Mouse (Mus musculus): ENCODE results near the gene Paics. TPM values are rescaled to one million over a fixed set of nuclear protein-coding genes. Genes with fewer than 3 reads are reported as not detected.
A peak's percentile ranks its signal among the peaks of the same experiment; 100 is the strongest.

The Paics gene
- polyA plus RNA-seq, 1 experiment from 2014 or later, result 240 TPM

- Histone ChIP-seq H3K36me3 (peaks cover 29% of the 10 kb centered on the region), H3K9ac (no peak overlapping the region), H3K27me3 (no peaks in the 10 kb centered on the region), H3K4me3 (no peak overlapping the region), H3K9me3 (replicated peaks) (0 out of 2 replicates have a peak, but pooled peaks cover 4% of the 10 kb centered on the region), H3K27ac (no peak overlapping the region), H3K4me2 (replicated peaks) (no peak overlapping the region), H3K4me1 (no peaks in the 10 kb centered on the region)
- WGBS, result 82% methylated on average over 7 of the region's 7 CpGs
- ATAC-seq (ENCODE audit: low FRiP score), result no peak
These were observed 21.8 kb upstream of the Paics start for GRCm38 (mm10) chr5:76929180-76929877.

GRCm38 (mm10) chr5:76939717-76940116 lies 11.4 kb upstream of the Paics start:
- no peak overlapping the region for H3K4me2 ChIP-seq (replicated peaks)
- no peak for ATAC-seq (ENCODE audit: low FRiP score)
- WGBS, result 96% methylated on average over 8 of the region's 8 CpGs
- no peaks in the 10 kb centered on the region for H3K27me3 ChIP-seq
- no peak overlapping the region for H3K27ac ChIP-seq
- H3K36me3 ChIP-seq, result peaks cover 7% of the 10 kb centered on the region; the same call in 1 of the 2 replicates
- H3K4me3 ChIP-seq, result no peak overlapping the region
- H3K4me1 ChIP-seq, result no peaks in the 10 kb centered on the region
- H3K9ac ChIP-seq, result no peak overlapping the region
- H3K9me3 ChIP-seq (replicated peaks), result no peaks in the 10 kb centered on the region

- H3K4me2 ChIP-seq (replicated peaks), result no peak overlapping the region
- ATAC-seq (ENCODE audit: low FRiP score), result no peak
- H3K27ac ChIP-seq, result no peak overlapping the region
- no peaks in the 10 kb centered on the region for H3K9me3 ChIP-seq (replicated peaks)
- no peaks in the 10 kb centered on the region for H3K27me3 ChIP-seq
- H3K9ac ChIP-seq, result no peak overlapping the region
- H3K4me1 ChIP-seq, result 0 out of 2 replicates have a peak, but pooled peaks cover 3% of the 10 kb centered on the region
- peaks cover 7% of the 10 kb centered on the region; the same call in 1 of the 2 replicates for H3K36me3 ChIP-seq
- H3K4me3 ChIP-seq, result no peak overlapping the region
- 90% methylated on average over 4 of the region's 4 CpGs for WGBS
These were observed 9.1 kb upstream of the Paics start for GRCm38 (mm10) chr5:76941975-76942374.

- ATAC-seq (ENCODE audit: low FRiP score), result no peak
- WGBS, result 91% methylated on average over 4 of the region's 4 CpGs
- no peak overlapping the region for H3K4me3 ChIP-seq
These were observed 8.6 kb upstream of the Paics start for GRCm38 (mm10) chr5:76942505-76942904.

GRCm38 (mm10) chr5:76944965-76945677 lies 6.0 kb upstream of the Paics start:
- Histone ChIP-seq H3K27ac (no peak overlapping the region), H3K4me2 (replicated peaks) (no peak overlapping the region), H3K36me3 (no peaks in the 10 kb centered on the region; the same call in 1 of the 2 replicates), H3K9ac (no peak overlapping the region), H3K27me3 (no peaks in the 10 kb centered on the region), H3K4me1 (peaks cover 10% of the 10 kb centered on the region), H3K4me3 (no peak overlapping the region), H3K9me3 (replicated peaks) (no peaks in the 10 kb centered on the region)
- no peak for ATAC-seq (ENCODE audit: low FRiP score)
- WGBS, result 82% methylated on average over 6 of the region's 6 CpGs

More at GRCm38 (mm10) chr5:76942505-76942904, 8.6 kb upstream of the Paics start:
- Histone ChIP-seq H3K9ac (no peak overlapping the region), H3K4me1 (0 out of 2 replicates have a peak, but pooled peaks cover 3% of the 10 kb centered on the region), H3K27ac (no peak overlapping the region), H3K4me2 (replicated peaks) (no peak overlapping the region), H3K27me3 (no peaks in the 10 kb centered on the region), H3K9me3 (replicated peaks) (no peaks in the 10 kb centered on the region), H3K36me3 (peaks cover 7% of the 10 kb centered on the region; the same call in 1 of the 2 replicates)

GRCm38 (mm10) chr5:76945678-76946033 lies 5.5 kb upstream of the Paics start:
- Histone ChIP-seq H3K9me3 (replicated peaks) (no peaks in the 10 kb centered on the region), H3K9ac (no peak overlapping the region), H3K4me2 (replicated peaks) (no peak overlapping the region), H3K27me3 (no peaks in the 10 kb centered on the region), H3K27ac (no peak overlapping the region), H3K4me1 (peaks cover 15% of the 10 kb centered on the region), H3K4me3 (no peak overlapping the region), H3K36me3 (no peaks in the 10 kb centered on the region; the same call in 1 of the 2 replicates)
- no peak for ATAC-seq (ENCODE audit: low FRiP score)
- whole genome bisulfite sequencing, result 86% methylated on average over 2 of the region's 2 CpGs

- 92% methylated on average over 4 of the region's 4 CpGs for WGBS
- Histone ChIP-seq H3K9ac (no peak overlapping the region), H3K4me1 (peaks cover 16% of the 10 kb centered on the region), H3K4me3 (no peak overlapping the region), H3K4me2 (replicated peaks) (no peak overlapping the region), H3K9me3 (replicated peaks) (no peaks in the 10 kb centered on the region), H3K27me3 (no peaks in the 10 kb centered on the region), H3K27ac (no peak overlapping the region), H3K36me3 (no peaks in the 10 kb centered on the region; the same call in 1 of the 2 replicates)
- no peak for ATAC-seq (ENCODE audit: low FRiP score)
These were observed 4.0 kb upstream of the Paics start for GRCm38 (mm10) chr5:76947142-76947541.

- no peak overlapping the region for H3K4me2 ChIP-seq (replicated peaks)
- ATAC-seq (ENCODE audit: low FRiP score), result no peak
- no peak overlapping the region for H3K27ac ChIP-seq
- no peaks in the 10 kb centered on the region for H3K9me3 ChIP-seq (replicated peaks)
- H3K9ac ChIP-seq, result no peak overlapping the region
- 95% methylated on average over 4 of the region's 4 CpGs for WGBS
- no peaks in the 10 kb centered on the region; the same call in 1 of the 2 replicates for H3K36me3 ChIP-seq
- H3K4me1 ChIP-seq, result peaks cover 22% of the 10 kb centered on the region
- no peaks in the 10 kb centered on the region for H3K27me3 ChIP-seq
- no peak overlapping the region for H3K4me3 ChIP-seq
These were observed 3.3 kb upstream of the Paics start for GRCm38 (mm10) chr5:76947758-76948157.

GRCm38 (mm10) chr5:76950343-76951105 lies 583 bp upstream of the Paics start:
- Histone ChIP-seq H3K27me3 (no peaks in the 10 kb centered on the region), H3K9me3 (replicated peaks) (no peaks in the 10 kb centered on the region), H3K9ac (peak overlapping the region; percentile 79), H3K4me2 (replicated peaks) (peak overlapping the region; percentile 93), H3K27ac (peak overlapping the region; percentile 82), H3K36me3 (no peaks in the 10 kb centered on the region; the same call in 1 of the 2 replicates), H3K4me3 (peak overlapping the region; percentile 71), H3K4me1 (peaks cover 32% of the 10 kb centered on the region)
- under 1% methylated on average over 24 of the region's 24 CpGs for WGBS
- peak; percentile 56; the same call in 1 of the 2 replicates for ATAC-seq (ENCODE audit: low FRiP score)

- no peak for ATAC-seq (ENCODE audit: low FRiP score)
- peak overlapping the region; percentile 93 for H3K4me2 ChIP-seq (replicated peaks)
- H3K9ac ChIP-seq, result peak overlapping the region; percentile 79
- H3K4me3 ChIP-seq, result peak overlapping the region; percentile 71
- H3K9me3 ChIP-seq (replicated peaks), result no peaks in the 10 kb centered on the region
- 23% methylated on average over 7 of the region's 7 CpGs for WGBS
- H3K36me3 ChIP-seq, result peaks cover 13% of the 10 kb centered on the region
- peaks cover 28% of the 10 kb centered on the region for H3K4me1 ChIP-seq
- H3K27me3 ChIP-seq, result no peaks in the 10 kb centered on the region
- peak overlapping the region; percentile 82; the same call in 1 of the 2 replicates for H3K27ac ChIP-seq
These were observed 1.3 kb downstream of the Paics start for GRCm38 (mm10) chr5:76952112-76953040.

- Histone ChIP-seq H3K4me3 (no peak overlapping the region), H3K36me3 (peaks cover 27% of the 10 kb centered on the region), H3K4me2 (replicated peaks) (no peak overlapping the region), H3K9ac (no peak overlapping the region), H3K27ac (no peak overlapping the region), H3K27me3 (no peaks in the 10 kb centered on the region), H3K9me3 (replicated peaks) (no peaks in the 10 kb centered on the region), H3K4me1 (peaks cover 28% of the 10 kb centered on the region)
- WGBS, result 75% methylated on average over 3 of the region's 3 CpGs
- no peak for ATAC-seq (ENCODE audit: low FRiP score)
These were observed 2.7 kb downstream of the Paics start for GRCm38 (mm10) chr5:76953794-76954193.

Data from hindbrain, embryonic 12.5 days (tissue).